Mouse (Mus musculus): ENCODE measurements at regions not wholly inside any gene's neighbourhood (a gene's known extent, or its start where the extent isn't known, plus 50 kb on each side); places are given as distances from the start of the nearest gene placed in this dataset.
A peak's percentile ranks its signal among the peaks of the same experiment; 100 is the strongest.

- peak; percentile 52 for DNase-seq
Measured at GRCm38 (mm10) chr19:48090393-48090792, 115.4 kb upstream of the Sorcs3 start.

GRCm38 (mm10) chr19:48097363-48097762 is 108.5 kb upstream of the Sorcs3 start:
- DNase-seq: no peak

- no peak for DNase-seq
Measured at GRCm38 (mm10) chr19:48097942-48098596, 107.8 kb upstream of the Sorcs3 start.

- no peak for DNase-seq
Measured at GRCm38 (mm10) chr19:48100991-48101390, 104.8 kb upstream of the Sorcs3 start.

GRCm38 (mm10) chr19:48115155-48115554 is 90.7 kb upstream of the Sorcs3 start:
- DNase-seq: no peak

GRCm38 (mm10) chr19:48115728-48116127 is 90.1 kb upstream of the Sorcs3 start:
- DNase-seq: no peak

GRCm38 (mm10) chr19:48116689-48117088 is 89.1 kb upstream of the Sorcs3 start:
- peak; percentile 24 for DNase-seq

- no peak for DNase-seq
Measured at GRCm38 (mm10) chr19:48117646-48118045, 88.2 kb upstream of the Sorcs3 start.

- DNase-seq: no peak
Measured at GRCm38 (mm10) chr19:48122281-48122680, 83.5 kb upstream of the Sorcs3 start.

- no peak for DNase-seq
Measured at GRCm38 (mm10) chr19:48123777-48124176, 82.0 kb upstream of the Sorcs3 start.

GRCm38 (mm10) chr19:48125731-48126130 is 80.1 kb upstream of the Sorcs3 start:
- no peak for DNase-seq

GRCm38 (mm10) chr19:48128089-48128488 is 77.7 kb upstream of the Sorcs3 start:
- peak; percentile 43 for DNase-seq

- DNase-seq: no peak
Measured at GRCm38 (mm10) chr19:48136231-48136630, 69.6 kb upstream of the Sorcs3 start.

- DNase-seq: peak; percentile 66
Measured at GRCm38 (mm10) chr19:48144129-48144528, 61.7 kb upstream of the Sorcs3 start.

Measured in retina, postnatal 1 day (tissue).